Mouse (Mus musculus) lung, postnatal 0 days (tissue): ENCODE data around the gene Gm21409. TPM values are rescaled to one million over a fixed set of nuclear protein-coding genes. Genes with fewer than 3 reads are reported as not detected.
"Not testable (repeated sequence)": the region's sequence is repeated elsewhere in the genome, so short reads cannot be mapped to it uniquely, and the experiment has no call there.

Experiments used
- ATAC-seq: fragments of 200-750 bp; cut with Nextera tagmentation; 2 replicates; pipeline ENCODE4 v1.8.0; 2017; ENCODE audit warnings: moderate library complexity
- DNase-seq: peaks from one replicate; pipeline ENCODE4 v3.0.0-alpha.2; 2016; ENCODE audit warnings: low spot score
- H3K27ac ChIP-seq: fragments of 300-500 bp; sonication (generic); 2 replicates; pipeline ENCODE4 v1.5.1; 2014; ENCODE audit warnings: antibody characterized with exemption, mild to moderate bottlenecking, low read length, mixed read lengths
- H3K27me3 ChIP-seq: fragments of 300-500 bp; sonication (generic); replicated peaks from 2 replicates; pipeline ENCODE4 v1.6.1; 2014; ENCODE audit warnings: low read length, mixed read lengths; ENCODE audit not compliant: insufficient read depth
- H3K36me3 ChIP-seq: fragments of 300-500 bp; sonication (generic); 2 replicates; pipeline ENCODE4 v1.6.1; 2014; ENCODE audit warnings: low read length, mixed read lengths; ENCODE audit not compliant: insufficient read depth
- H3K4me1 ChIP-seq: fragments of 300-500 bp; sonication (generic); 2 replicates; pipeline ENCODE4 v1.6.1; 2014; ENCODE audit warnings: antibody characterized with exemption, low read depth, low read length, mixed read lengths; ENCODE audit not compliant: insufficient read depth
- H3K4me2 ChIP-seq: fragments of 300-500 bp; sonication (generic); replicated peaks from 2 replicates; pipeline ENCODE4 v1.6.1; 2014; ENCODE audit warnings: low read depth, mild to moderate bottlenecking, low read length, moderate library complexity, mixed read lengths
- H3K4me3 ChIP-seq: fragments of 300-500 bp; sonication (generic); 2 replicates; pipeline ENCODE4 v1.5.1; 2014; ENCODE audit warnings: low read depth, low read length
- H3K9ac ChIP-seq: fragments of 300-500 bp; sonication (generic); replicated peaks from 2 replicates; pipeline ENCODE4 v1.6.1; 2014; ENCODE audit warnings: low read depth, mild to moderate bottlenecking
- H3K9me3 ChIP-seq: fragments of 300-500 bp; sonication (generic); 2 replicates; pipeline ENCODE4 v1.6.1; 2016; ENCODE audit warnings: low read length, mixed read lengths
- WGBS: fragments of 180-500 bp; shearing (Covaris S2); extraction: QIAGEN DNeasy Blood & Tissue Kit; methylation state at CpG from one replicate; pipeline ENCODE4 v1.1.7; 2014; 5-methylcytosine and 5-hydroxymethylcytosine counted together
- polyA plus RNA-seq: library from polyadenylated mRNA; unstranded; fragments of >200 nt; fragmentation: Nextera tagmentation; extraction: Ambion mirVana; gene quantifications from 2 replicates; pipeline ENCODE4 v1.2.1, GENCODE M21; 2015

Gene Gm21409
- polyA plus RNA-seq, result not detected in 2 replicates

DNA sequence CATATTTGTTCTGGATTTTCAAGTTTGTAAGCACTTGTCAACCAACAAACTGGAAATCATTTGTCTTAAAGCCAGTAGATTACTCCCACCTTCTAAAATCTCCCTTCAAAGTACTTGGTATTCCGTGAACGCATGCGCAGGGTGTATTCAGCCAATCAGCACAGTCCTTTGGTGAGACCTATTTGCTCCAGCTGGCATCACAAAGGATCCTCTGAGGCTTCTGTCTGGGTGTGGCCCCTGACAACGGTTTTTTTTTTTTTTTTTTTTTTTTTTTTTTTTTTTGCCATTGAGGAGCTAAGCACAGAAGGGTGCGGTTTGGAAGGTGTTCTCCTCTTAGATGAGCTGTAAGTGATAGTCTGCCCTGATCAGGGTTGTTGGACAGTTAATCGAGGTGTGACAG, at the start of gene Gm21409:
Gm21409 (plus strand) TSS at position 301 of the 400 bp plus-strand sequence.
- DNase-seq, ATAC-seq, H3K27me3 ChIP-seq, H3K4me3 ChIP-seq, H3K9me3 ChIP-seq, H3K9ac ChIP-seq, H3K36me3 ChIP-seq, H3K4me2 ChIP-seq, H3K4me1 ChIP-seq, H3K27ac ChIP-seq: not testable (repeated sequence)
- whole genome bisulfite sequencing, result no CpG with 5 or more reads among the region's 6 CpGs

Other genes starting within 250 kb of the Gm21409 start
- not detected in 2 replicates for gene Gm21394, start 181.8 kb upstream of the Gm21409 start, polyA plus RNA-seq